Mouse (Mus musculus) testis, adult 2 months (tissue): Measurements from ENCODE around the gene Gm49333. TPM values are rescaled to one million over a fixed set of nuclear protein-coding genes. Genes with fewer than 3 reads are reported as not detected.
A peak's percentile ranks its signal among the peaks of the same experiment; 100 is the strongest.

Experiments
- H3K27ac ChIP-seq: fragments of 200-500 bp; 2 replicates; pipeline ENCODE4 v1.5.1; 2012; ENCODE audit warnings: low read depth, low read length; ENCODE audit not compliant: control insufficient read depth, insufficient read depth
- H3K27me3 ChIP-seq: fragments of 200-500 bp; 2 replicates; pipeline ENCODE4 v1.6.1; 2012; ENCODE audit warnings: mild to moderate bottlenecking, low read length, moderate library complexity; ENCODE audit not compliant: control insufficient read depth, insufficient read depth
- H3K36me3 ChIP-seq: fragments of 200-500 bp; 2 replicates; pipeline ENCODE4 v1.6.1; 2012; ENCODE audit warnings: mild to moderate bottlenecking, low read length; ENCODE audit not compliant: control insufficient read depth, insufficient read depth
- H3K4me1 ChIP-seq: fragments of 200-500 bp; 2 replicates; pipeline ENCODE4 v1.6.1; 2012; ENCODE audit warnings: low read length; ENCODE audit not compliant: control insufficient read depth, insufficient read depth
- H3K4me3 ChIP-seq: fragments of 200-500 bp; 2 replicates; pipeline ENCODE4 v1.5.1; 2012; ENCODE audit warnings: low read depth, mild to moderate bottlenecking, low read length, moderate library complexity, mixed read lengths; ENCODE audit not compliant: control insufficient read depth
- CTCF ChIP-seq: fragments of 200-500 bp; IDR thresholded peaks from 2 replicates; pipeline ENCODE4 v1.5.1; 2012; ENCODE audit warnings: low read depth, mild to moderate bottlenecking, inconsistent platforms, low read length, moderate library complexity; ENCODE audit not compliant: control insufficient read depth, insufficient read depth, insufficient replicate concordance
- POLR2A ChIP-seq: fragments of 200-500 bp; IDR thresholded peaks from 2 replicates; pipeline ENCODE4 v1.6.1; 2012; ENCODE audit warnings: low read depth, mild to moderate bottlenecking, inconsistent platforms, low read length, moderate library complexity; ENCODE audit not compliant: control insufficient read depth
- polyA plus RNA-seq: library from polyadenylated mRNA; depleted of rRNA; stranded (reverse); fragments of >200 nt; gene quantifications from 2 replicates; pipeline ENCODE4 v1.2.3, GENCODE M21; 2012

The Gm49333 gene
- polyA plus RNA-seq, 1 experiment = 0.15 TPM

DNA sequence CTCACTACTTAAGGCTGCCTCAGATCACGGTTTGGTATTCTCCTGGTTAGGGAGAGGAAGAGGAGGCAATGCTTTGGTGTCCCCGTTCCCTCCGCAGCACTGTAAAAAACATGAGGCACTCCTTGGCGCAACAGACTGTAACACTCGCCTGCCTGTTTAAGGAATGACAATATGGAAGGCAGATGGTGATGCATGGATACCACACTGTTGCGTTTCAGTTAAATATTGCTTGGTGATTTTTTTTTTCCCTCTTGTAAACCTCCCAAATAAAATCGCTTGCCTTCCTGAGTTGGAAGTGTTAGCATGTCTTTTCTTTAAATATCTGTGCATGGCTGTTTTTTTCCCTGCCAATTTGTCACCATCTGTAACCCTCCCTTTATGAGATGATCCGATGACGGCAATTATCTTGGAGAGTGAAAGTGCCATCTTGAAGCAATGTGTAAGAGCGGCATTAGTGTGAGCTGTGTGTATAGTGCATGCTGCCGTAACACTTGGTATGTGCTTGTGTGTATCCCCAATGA, 17.5 kb downstream of the Gm49333 start:
- Histone ChIP-seq H3K27me3 (no peaks in the 10 kb centered on the region), H3K36me3 (no peaks in the 10 kb centered on the region), H3K4me1 (peaks cover 11% of the 10 kb centered on the region), H3K4me3 (no peak overlapping the region), H3K27ac (no peak overlapping the region)
- TF ChIP-seq POLR2A = no peak
- TF ChIP-seq CTCF = no peak

DNA sequence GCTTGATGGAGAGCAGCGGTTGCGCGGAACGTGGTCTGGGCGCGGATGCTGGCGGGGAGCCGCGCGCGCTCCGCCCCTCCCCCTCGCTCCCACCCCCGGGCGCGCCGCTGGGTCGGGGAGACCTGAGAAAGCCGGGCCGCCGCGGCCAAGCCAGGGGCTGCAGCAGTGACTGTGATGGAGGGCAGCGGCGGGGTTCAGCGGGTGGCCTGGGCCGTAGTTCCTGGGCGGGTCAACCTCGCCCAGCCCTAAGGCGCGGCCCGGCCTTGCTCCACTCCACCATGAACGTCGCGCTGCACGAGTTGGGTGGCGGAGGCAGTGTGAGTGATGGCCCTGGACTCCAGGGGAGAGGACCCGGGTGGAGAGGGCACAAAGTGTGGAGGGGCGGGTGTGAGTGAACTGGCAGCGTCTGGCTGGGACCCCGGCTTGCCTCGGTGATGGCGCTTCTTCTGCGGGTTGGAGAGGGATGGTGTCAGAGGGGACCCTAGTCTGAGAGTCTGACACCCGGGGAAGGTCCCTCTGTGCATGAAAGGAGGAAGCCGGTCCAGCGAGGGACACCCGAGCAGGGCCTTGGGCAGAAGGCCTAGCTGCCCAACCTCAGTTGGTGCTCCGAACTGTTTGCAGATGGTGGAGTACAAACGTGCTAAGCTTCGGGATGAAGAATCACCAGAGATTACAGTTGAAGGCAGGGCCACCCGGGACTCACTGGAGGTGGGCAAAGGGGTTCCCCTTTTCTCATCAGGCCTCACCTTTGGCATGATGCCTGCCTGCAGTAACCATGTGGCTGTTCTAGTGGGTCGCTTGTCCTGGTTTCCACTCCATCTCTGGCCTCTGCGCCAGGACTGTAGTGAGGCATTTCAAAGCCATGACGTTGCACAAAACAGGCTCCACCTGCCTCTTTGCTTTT, 18.6 kb downstream of the Gm49333 start, which contains the start of gene Ece2:
Gene Ece2, plus strand, starts transcription at position 98 of the 904 bp plus-strand sequence.
- Histone ChIP-seq H3K27me3 (no peaks in the 10 kb centered on the region), H3K36me3 (no peaks in the 10 kb centered on the region), H3K27ac (no peak within 1 kb of the TSS), H3K4me1 (peaks cover 11% of the 10 kb centered on the region), H3K4me3 (peak within 1 kb of the TSS; percentile 76)
- TF ChIP-seq POLR2A (no peak), CTCF (no peak)

DNA sequence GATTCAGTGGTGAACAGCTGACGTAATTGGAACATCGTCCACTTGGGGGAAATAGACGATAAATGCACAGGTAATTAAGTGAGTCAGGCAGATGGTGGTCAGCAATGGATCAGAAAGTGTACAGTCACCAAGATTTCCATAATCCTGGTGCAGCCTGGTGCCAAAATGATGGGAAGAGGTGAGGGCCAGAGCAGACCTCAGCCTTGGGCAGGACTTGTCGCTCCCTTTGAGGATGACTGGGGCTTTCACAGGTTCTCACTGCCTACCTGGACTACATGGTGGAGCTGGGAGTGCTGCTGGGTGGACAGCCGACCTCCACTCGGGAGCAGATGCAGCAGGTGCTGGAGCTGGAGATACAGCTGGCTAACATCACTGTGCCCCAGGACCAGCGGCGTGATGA, 26.0 kb downstream of the Gm49333 start:
- Histone ChIP-seq H3K27ac (no peak overlapping the region), H3K4me3 (no peak overlapping the region), H3K4me1 (no peaks in the 10 kb centered on the region), H3K36me3 (no peaks in the 10 kb centered on the region), H3K27me3 (no peaks in the 10 kb centered on the region)
- TF ChIP-seq POLR2A (no peak), CTCF (no peak)

DNA sequence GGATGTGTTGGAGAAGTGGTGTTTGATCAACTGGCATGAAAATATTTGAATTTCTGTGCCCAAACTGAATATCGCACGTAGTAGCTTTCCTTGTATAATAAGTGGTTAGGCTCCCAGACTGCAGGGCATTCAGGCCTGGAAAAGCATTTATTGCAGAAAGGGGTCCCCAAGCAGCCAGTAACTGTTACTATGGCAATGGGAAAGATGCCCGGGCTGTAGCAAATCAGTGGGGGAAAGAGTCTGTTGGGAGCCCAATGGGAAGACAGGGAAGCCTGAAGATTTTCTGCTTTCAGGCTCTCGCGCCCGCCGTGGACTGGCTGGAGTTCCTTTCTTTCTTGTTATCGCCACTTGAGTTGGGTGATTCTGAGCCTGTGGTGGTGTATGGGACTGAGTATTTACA, 27.0 kb downstream of the Gm49333 start:
- Histone ChIP-seq H3K36me3 (no peaks in the 10 kb centered on the region), H3K4me3 (no peak overlapping the region)
- TF ChIP-seq CTCF (no peak), POLR2A (no peak)

GRCm38 (mm10) chr16:20642161-20642560, 30.8 kb downstream of the Gm49333 start:
- Histone ChIP-seq H3K4me1 (no peaks in the 10 kb centered on the region), H3K36me3 (no peaks in the 10 kb centered on the region), H3K27ac (no peak overlapping the region), H3K27me3 (no peaks in the 10 kb centered on the region), H3K4me3 (no peak overlapping the region)
- TF ChIP-seq CTCF = peak; percentile 54; the same call in 1 of the 2 replicates
- no peak for TF ChIP-seq POLR2A

More for the DNA sequence above, 27.0 kb downstream of the Gm49333 start:
- Histone ChIP-seq H3K27ac (no peak overlapping the region), H3K4me1 (no peaks in the 10 kb centered on the region), H3K27me3 (no peaks in the 10 kb centered on the region)

- no peak overlapping the region for H3K4me3 ChIP-seq
- no peak for TF ChIP-seq POLR2A
- TF ChIP-seq CTCF = no peak
Observed at GRCm38 (mm10) chr16:20643911-20644310, 32.5 kb downstream of the Gm49333 start.

More at GRCm38 (mm10) chr16:20643911-20644310, 32.5 kb downstream of the Gm49333 start:
- no peak overlapping the region for H3K27ac ChIP-seq
- no peaks in the 10 kb centered on the region for H3K36me3 ChIP-seq
- no peaks in the 10 kb centered on the region for H3K27me3 ChIP-seq
- H3K4me1 ChIP-seq = no peaks in the 10 kb centered on the region
